Mouse (Mus musculus): Measurements from ENCODE around the gene Pnp2. TPM values are rescaled to one million over a fixed set of nuclear protein-coding genes. Genes with fewer than 3 reads are reported as not detected.
A peak's percentile ranks its signal among the peaks of the same experiment; 100 is the strongest.
"Not testable (repeated sequence)": the region's sequence is repeated elsewhere in the genome, so short reads cannot be mapped to it uniquely, and the experiment has no call there.

Pnp2 gene
- polyA plus RNA-seq, 1 experiment from 2014 or later, result 2.8 TPM

DNA sequence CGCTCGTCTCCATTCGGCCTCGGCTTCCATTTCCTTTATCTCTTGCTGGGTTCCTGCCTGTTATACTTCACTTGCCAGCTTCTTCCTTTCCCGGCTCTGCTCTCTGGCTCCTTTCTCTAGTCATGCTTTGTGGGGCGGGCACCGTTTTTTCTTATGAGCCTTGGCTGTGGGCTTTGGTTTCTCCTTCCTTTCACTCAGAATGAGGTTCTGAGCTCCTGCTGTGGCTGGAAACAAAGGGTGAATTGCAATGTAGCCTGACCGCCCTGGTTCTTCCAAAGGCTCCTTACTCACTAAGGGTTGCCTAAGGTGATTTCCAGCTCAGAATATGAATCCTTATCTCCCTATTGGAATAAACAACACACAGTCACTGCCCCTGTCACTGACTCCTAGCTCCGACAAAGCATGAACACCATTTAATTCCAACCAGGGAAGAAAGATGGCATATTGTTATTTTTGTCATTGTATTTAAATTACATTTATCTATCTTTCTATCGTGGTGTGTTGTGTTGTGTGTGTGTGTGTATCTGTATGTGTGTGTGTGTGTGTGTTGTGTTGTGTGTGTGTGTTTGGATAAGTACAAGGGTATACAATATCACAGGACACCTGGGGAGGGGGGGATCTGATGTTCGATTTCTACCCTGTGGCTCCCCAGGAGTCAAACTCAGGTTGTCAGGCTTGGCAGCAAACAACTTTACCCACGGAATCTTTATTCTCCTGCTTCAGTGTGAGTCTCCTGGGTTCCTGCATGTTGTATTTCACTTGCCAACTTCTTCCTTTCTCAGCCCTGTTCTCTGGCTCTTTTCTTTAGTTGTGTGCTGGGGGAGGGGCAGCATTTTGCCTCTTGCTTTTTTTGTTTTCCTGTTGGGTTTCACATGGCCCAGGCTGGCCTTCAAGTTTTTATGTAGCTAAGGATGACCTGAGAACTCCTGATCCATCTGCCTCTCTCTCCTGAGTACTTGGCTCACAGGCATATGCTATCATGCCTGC is 14.1 kb downstream of the Pnp2 start:
- Histone ChIP-seq H3K36me3 (ENCODE audit: control insufficient read depth, insufficient read depth, low read length) (no peaks in the 10 kb centered on the region), H3K27me3 (replicated peaks; ENCODE audit: control insufficient read depth, insufficient read depth, low read length) (no peaks in the 10 kb centered on the region), H3K9me3 (ENCODE audit: control insufficient read depth, low read length) (no peaks in the 10 kb centered on the region), H3K4me2 (peak overlapping the region; percentile 38), H3K4me3 (ENCODE audit: low read depth, low read length) (no peak overlapping the region), H3K27ac (ENCODE audit: low read depth, low read length) (no peak overlapping the region), H3K4me1 (replicated peaks; ENCODE audit: control insufficient read depth, insufficient read depth, low read length) (0 out of 2 replicates have a peak, but pooled peaks cover 7% of the 10 kb centered on the region), H3K9ac (ENCODE audit: low read depth, low read length) (no peak overlapping the region; the same call in 1 of the 2 replicates)
- ATAC-seq (replicated peaks; ENCODE audit: low FRiP score), result no peak
- WGBS, result 32% methylated on average over 12 of the region's 12 CpGs
- DNase-seq (ENCODE audit: low spot score), result no peak

DNA sequence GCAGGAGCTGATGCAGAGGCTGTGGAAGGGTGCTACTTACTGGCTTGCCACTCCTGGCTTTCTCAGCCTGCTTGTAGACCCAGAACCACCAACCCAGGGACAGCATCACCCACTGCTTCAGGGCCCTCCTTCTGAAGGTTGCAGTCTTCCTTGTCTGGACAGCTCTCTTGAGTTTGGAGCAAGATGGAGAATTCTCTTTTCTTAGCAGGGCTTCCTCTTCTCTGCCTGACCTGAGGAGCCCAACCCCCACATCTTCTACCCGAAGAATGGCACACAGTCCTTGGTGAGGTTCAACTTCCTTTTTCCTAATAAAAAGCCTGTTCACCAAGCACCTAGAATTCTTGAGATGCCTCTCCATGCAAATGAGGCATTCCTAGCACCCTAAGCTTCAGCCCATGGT is 15.0 kb downstream of the Pnp2 start:
- Histone ChIP-seq H3K4me2 (no peak overlapping the region), H3K9me3 (ENCODE audit: control insufficient read depth, low read length) (no peaks in the 10 kb centered on the region), H3K4me3 (ENCODE audit: low read depth, low read length) (no peak overlapping the region), H3K27me3 (replicated peaks; ENCODE audit: control insufficient read depth, insufficient read depth, low read length) (no peaks in the 10 kb centered on the region), H3K27ac (ENCODE audit: low read depth, low read length) (no peak overlapping the region), H3K36me3 (ENCODE audit: control insufficient read depth, insufficient read depth, low read length) (no peaks in the 10 kb centered on the region), H3K4me1 (replicated peaks; ENCODE audit: control insufficient read depth, insufficient read depth, low read length) (0 out of 2 replicates have a peak, but pooled peaks cover 7% of the 10 kb centered on the region), H3K9ac (ENCODE audit: low read depth, low read length) (no peak overlapping the region)
- ATAC-seq (replicated peaks; ENCODE audit: low FRiP score) (no peak), DNase-seq (ENCODE audit: low spot score) (no peak)
- 44% methylated on average over 1 of the region's 1 CpGs for WGBS

DNA sequence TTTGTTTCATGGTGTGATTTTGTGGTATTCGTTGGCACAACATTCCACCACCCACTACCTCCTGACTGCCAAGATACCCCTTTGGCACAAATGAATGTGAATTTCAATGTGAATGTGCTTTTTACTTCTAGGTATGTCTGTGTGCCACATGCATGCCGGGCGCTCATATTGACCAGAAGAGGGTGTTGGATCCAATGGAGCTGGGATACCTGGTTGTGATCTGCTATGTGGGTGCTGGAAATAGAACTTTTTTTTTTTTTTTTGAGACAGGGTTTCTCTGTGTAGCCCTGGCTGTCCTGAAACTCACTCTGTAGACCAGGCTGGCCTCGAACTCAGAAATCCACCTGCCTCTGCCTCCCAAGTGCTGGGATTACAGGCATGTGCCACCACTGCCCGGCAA is 17.3 kb downstream of the Pnp2 start:
- H3K27ac ChIP-seq (ENCODE audit: low read depth, low read length); H3K27me3 ChIP-seq (replicated peaks; ENCODE audit: control insufficient read depth, insufficient read depth, low read length); H3K4me1 ChIP-seq (replicated peaks; ENCODE audit: control insufficient read depth, insufficient read depth, low read length); ATAC-seq (replicated peaks; ENCODE audit: low FRiP score); H3K36me3 ChIP-seq (ENCODE audit: control insufficient read depth, insufficient read depth, low read length); H3K9me3 ChIP-seq (ENCODE audit: control insufficient read depth, low read length); H3K4me2 ChIP-seq; H3K4me3 ChIP-seq (ENCODE audit: low read depth, low read length); H3K9ac ChIP-seq (ENCODE audit: low read depth, low read length); DNase-seq (ENCODE audit: low spot score): not testable (repeated sequence)
- WGBS, result 86% methylated on average over 5 of the region's 5 CpGs

DNA sequence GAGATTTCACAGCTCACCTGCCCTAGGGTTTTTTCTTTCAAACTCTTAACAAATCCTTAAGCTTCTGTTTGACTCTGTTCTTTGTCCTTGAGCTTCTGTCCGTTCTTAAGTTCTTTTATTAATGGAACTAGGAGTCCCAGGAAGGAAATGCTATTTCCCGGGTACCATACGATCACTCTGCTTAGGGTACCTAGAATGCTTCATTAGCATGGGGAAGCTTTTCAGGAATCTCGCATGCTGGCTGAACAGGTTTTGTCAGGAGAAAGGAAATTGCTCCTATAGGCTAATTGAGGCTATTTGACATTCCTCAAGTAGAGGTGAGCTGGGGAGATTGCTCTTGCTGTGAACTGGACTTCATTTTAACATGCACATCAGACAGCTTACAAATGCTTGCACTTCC is 17.9 kb downstream of the Pnp2 start:
- H3K36me3 ChIP-seq (ENCODE audit: control insufficient read depth, insufficient read depth, low read length), result no peaks in the 10 kb centered on the region
- no peak overlapping the region for H3K4me2 ChIP-seq
- DNase-seq (ENCODE audit: low spot score) (no peak), ATAC-seq (replicated peaks; ENCODE audit: low FRiP score) (no peak)
- no peaks in the 10 kb centered on the region for H3K9me3 ChIP-seq (ENCODE audit: control insufficient read depth, low read length)
- no peak overlapping the region for H3K4me3 ChIP-seq (ENCODE audit: low read depth, low read length)
- 0 out of 2 replicates have a peak, but pooled peaks cover 7% of the 10 kb centered on the region for H3K4me1 ChIP-seq (replicated peaks; ENCODE audit: control insufficient read depth, insufficient read depth, low read length)
- H3K27ac ChIP-seq (ENCODE audit: low read depth, low read length), result no peak overlapping the region
- H3K9ac ChIP-seq (ENCODE audit: low read depth, low read length), result no peak overlapping the region
- H3K27me3 ChIP-seq (replicated peaks; ENCODE audit: control insufficient read depth, insufficient read depth, low read length), result no peaks in the 10 kb centered on the region
- WGBS, result 58% methylated on average over 4 of the region's 4 CpGs

DNA sequence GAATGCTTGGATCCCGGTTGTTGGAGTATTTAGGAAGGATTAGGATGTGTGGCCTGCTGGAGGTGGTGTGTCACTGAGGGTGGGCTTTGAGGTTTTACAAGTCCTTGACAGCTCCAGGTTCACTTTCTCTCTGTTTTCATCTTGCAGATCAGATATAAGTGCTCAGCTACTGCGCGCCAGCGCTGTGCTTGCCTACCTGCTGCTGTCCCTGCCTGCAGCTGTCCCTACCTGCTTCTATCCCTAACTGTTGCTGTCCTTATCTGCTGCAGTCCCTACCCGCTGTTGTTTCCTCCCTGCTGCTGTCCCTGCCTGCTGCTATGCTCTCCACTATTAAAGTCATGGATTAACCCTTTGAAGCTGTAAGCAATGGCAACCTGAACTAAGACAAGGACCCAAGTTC is 19.2 kb downstream of the Pnp2 start:
- DNase-seq (ENCODE audit: low spot score), result no peak
- Histone ChIP-seq H3K4me3 (ENCODE audit: low read depth, low read length) (no peak overlapping the region), H3K4me1 (replicated peaks; ENCODE audit: control insufficient read depth, insufficient read depth, low read length) (0 out of 2 replicates have a peak, but pooled peaks cover 5% of the 10 kb centered on the region), H3K9ac (ENCODE audit: low read depth, low read length) (no peak overlapping the region), H3K9me3 (ENCODE audit: control insufficient read depth, low read length) (no peaks in the 10 kb centered on the region), H3K36me3 (ENCODE audit: control insufficient read depth, insufficient read depth, low read length) (no peaks in the 10 kb centered on the region), H3K27ac (ENCODE audit: low read depth, low read length) (no peak overlapping the region), H3K27me3 (replicated peaks; ENCODE audit: control insufficient read depth, insufficient read depth, low read length) (no peaks in the 10 kb centered on the region), H3K4me2 (no peak overlapping the region)
- ATAC-seq (replicated peaks; ENCODE audit: low FRiP score), result no peak
- 42% methylated on average over 5 of the region's 5 CpGs for WGBS

DNA sequence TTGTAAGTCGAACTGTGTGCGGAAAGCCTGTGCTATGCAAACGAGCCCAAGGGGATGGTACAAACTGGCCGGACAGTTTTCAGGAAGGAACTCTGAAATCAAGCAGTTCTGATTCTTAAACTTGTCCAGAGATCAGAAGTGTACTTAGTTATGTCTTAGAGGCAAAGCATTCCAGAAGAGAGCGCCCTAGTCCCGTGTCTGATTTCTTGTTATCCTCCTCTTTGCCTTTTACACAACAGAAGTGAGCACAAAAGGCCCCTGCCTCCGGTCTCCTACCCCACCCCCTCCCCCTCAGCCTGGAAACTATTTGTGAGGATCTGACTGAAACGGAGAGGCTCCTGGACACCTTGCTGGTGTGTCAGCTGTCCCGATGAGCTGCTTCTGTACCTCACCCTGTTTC is 20.9 kb downstream of the Pnp2 start:
- WGBS, result 37% methylated on average over 9 of the region's 9 CpGs
- H3K4me1 ChIP-seq (replicated peaks; ENCODE audit: control insufficient read depth, insufficient read depth, low read length), result no peaks in the 10 kb centered on the region
- H3K4me3 ChIP-seq (ENCODE audit: low read depth, low read length), result no peak overlapping the region
- H3K9ac ChIP-seq (ENCODE audit: low read depth, low read length), result no peak overlapping the region
- no peaks in the 10 kb centered on the region for H3K9me3 ChIP-seq (ENCODE audit: control insufficient read depth, low read length)
- no peak overlapping the region for H3K27ac ChIP-seq (ENCODE audit: low read depth, low read length)
- H3K4me2 ChIP-seq, result no peak overlapping the region; the same call in 1 of the 2 replicates
- no peak for DNase-seq (ENCODE audit: low spot score)
- no peak for ATAC-seq (replicated peaks; ENCODE audit: low FRiP score)
- no peaks in the 10 kb centered on the region for H3K27me3 ChIP-seq (replicated peaks; ENCODE audit: control insufficient read depth, insufficient read depth, low read length)
- no peaks in the 10 kb centered on the region for H3K36me3 ChIP-seq (ENCODE audit: control insufficient read depth, insufficient read depth, low read length)

DNA sequence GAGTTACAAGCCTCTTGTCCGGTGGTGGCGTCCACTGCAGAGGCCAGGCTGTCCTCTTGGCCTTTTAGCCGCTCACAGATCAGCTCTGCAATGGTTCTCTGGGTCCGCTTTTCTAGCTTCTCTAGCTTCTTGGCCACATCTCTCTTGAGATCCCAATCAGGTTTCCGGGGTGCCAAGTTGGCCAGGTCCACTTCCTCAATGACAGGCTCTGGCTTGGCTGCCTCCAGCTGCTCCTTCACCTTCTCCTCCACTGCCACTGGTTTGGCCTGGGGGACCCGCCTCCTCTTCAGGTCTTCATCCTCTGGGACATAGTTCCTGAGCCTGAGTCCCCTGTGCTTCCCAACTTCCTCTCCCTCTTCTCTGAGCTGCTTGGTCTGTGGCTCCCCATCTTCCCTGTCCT is 22.7 kb downstream of the Pnp2 start:
- ATAC-seq (replicated peaks; ENCODE audit: low FRiP score); H3K4me2 ChIP-seq; DNase-seq (ENCODE audit: low spot score); H3K27ac ChIP-seq (ENCODE audit: low read depth, low read length); H3K4me1 ChIP-seq (replicated peaks; ENCODE audit: control insufficient read depth, insufficient read depth, low read length); H3K4me3 ChIP-seq (ENCODE audit: low read depth, low read length); H3K9ac ChIP-seq (ENCODE audit: low read depth, low read length); H3K9me3 ChIP-seq (ENCODE audit: control insufficient read depth, low read length); H3K36me3 ChIP-seq (ENCODE audit: control insufficient read depth, insufficient read depth, low read length); H3K27me3 ChIP-seq (replicated peaks; ENCODE audit: control insufficient read depth, insufficient read depth, low read length): not testable (repeated sequence)
- 60% methylated on average over 6 of the region's 6 CpGs for WGBS

DNA sequence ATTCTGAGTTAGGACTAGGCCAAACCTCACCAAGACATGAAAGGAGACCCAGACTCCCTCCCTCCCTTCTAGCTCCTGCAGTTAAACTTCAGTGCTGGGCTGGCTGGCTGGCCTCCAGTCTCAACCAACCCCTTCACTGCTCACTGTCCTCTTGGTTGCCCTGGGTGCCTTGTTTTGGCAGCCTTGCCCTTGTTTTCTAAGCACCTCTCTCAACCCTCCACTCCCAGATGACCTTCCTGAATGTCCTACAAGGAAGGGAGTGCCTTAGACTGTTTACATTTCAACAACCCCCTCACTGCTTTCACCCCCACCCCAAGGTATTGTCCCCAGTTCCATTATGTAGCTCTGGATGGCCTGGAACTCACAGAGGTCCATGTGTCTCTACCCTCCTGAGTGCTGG is 23.8 kb downstream of the Pnp2 start:
- no peak overlapping the region for H3K4me2 ChIP-seq
- H3K4me1 ChIP-seq (replicated peaks; ENCODE audit: control insufficient read depth, insufficient read depth, low read length), result no peaks in the 10 kb centered on the region
- DNase-seq (ENCODE audit: low spot score) (no peak), ATAC-seq (replicated peaks; ENCODE audit: low FRiP score) (no peak)
- H3K4me3 ChIP-seq (ENCODE audit: low read depth, low read length), result no peak overlapping the region
- no peak overlapping the region for H3K27ac ChIP-seq (ENCODE audit: low read depth, low read length)
- no peaks in the 10 kb centered on the region for H3K36me3 ChIP-seq (ENCODE audit: control insufficient read depth, insufficient read depth, low read length)
- H3K9ac ChIP-seq (ENCODE audit: low read depth, low read length), result no peak overlapping the region
- no peaks in the 10 kb centered on the region for H3K27me3 ChIP-seq (replicated peaks; ENCODE audit: control insufficient read depth, insufficient read depth, low read length)
- H3K9me3 ChIP-seq (ENCODE audit: control insufficient read depth, low read length), result no peaks in the 10 kb centered on the region

DNA sequence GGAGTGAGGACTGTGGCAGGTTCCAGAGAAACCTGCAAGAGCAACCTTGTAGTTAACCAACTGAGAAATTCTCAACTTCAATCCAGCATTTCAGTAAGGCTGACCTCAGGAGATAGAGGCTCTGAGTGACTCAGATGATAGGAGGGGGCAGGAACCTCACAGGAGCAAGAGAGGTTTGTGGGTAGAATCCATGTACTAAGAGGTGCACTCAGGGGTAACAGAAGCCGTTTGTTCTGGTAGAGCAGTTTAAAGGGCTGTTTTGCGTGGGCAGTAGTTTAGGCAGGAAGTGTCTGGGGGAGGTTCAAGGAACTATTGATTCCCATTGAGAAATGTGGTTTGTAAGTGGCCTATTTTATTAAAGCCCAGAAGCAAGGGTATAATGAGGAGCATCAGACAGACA is 25.4 kb downstream of the Pnp2 start:
- Histone ChIP-seq H3K36me3 (ENCODE audit: control insufficient read depth, insufficient read depth, low read length) (no peaks in the 10 kb centered on the region), H3K4me3 (ENCODE audit: low read depth, low read length) (no peak overlapping the region), H3K27ac (ENCODE audit: low read depth, low read length) (no peak overlapping the region), H3K9me3 (ENCODE audit: control insufficient read depth, low read length) (no peaks in the 10 kb centered on the region), H3K27me3 (replicated peaks; ENCODE audit: control insufficient read depth, insufficient read depth, low read length) (no peaks in the 10 kb centered on the region), H3K9ac (ENCODE audit: low read depth, low read length) (no peak overlapping the region), H3K4me1 (replicated peaks; ENCODE audit: control insufficient read depth, insufficient read depth, low read length) (no peaks in the 10 kb centered on the region), H3K4me2 (no peak overlapping the region)
- WGBS, result 32% methylated on average over 2 of the region's 2 CpGs
- no peak for ATAC-seq (replicated peaks; ENCODE audit: low FRiP score)
- DNase-seq (ENCODE audit: low spot score), result no peak

All from liver, embryonic 11.5 days (tissue).